Mouse (Mus musculus) forebrain, postnatal 0 days (tissue): Measurements from ENCODE around the gene Heatr4. TPM values are rescaled to one million over a fixed set of nuclear protein-coding genes. Genes with fewer than 3 reads are reported as not detected.
"Not testable (repeated sequence)": the region's sequence is repeated elsewhere in the genome, so short reads cannot be mapped to it uniquely, and the experiment has no call there.

Experiments used
- ATAC-seq: fragments of 200-750 bp; cut with Nextera tagmentation; 2 replicates; pipeline ENCODE4 v1.8.0; 2017; ENCODE audit warnings: mild to moderate bottlenecking, moderate library complexity
- DNase-seq: peaks from one replicate; pipeline ENCODE4 v3.0.0-alpha.2; 2015
- H3K27ac ChIP-seq: fragments of 300-500 bp; sonication (generic); 2 replicates; pipeline ENCODE4 v1.5.1; 2014; ENCODE audit warnings: low read depth, mild to moderate bottlenecking, antibody characterized with exemption, low read length, moderate library complexity, mixed read lengths
- H3K27me3 ChIP-seq: fragments of 300-500 bp; sonication (generic); 2 replicates; pipeline ENCODE4 v1.6.1; 2014; ENCODE audit warnings: mild to moderate bottlenecking, low read length, mixed read lengths; ENCODE audit not compliant: insufficient read depth
- H3K36me3 ChIP-seq: fragments of 300-500 bp; sonication (generic); 2 replicates; pipeline ENCODE4 v1.6.1; 2014; ENCODE audit warnings: mild to moderate bottlenecking, moderate library complexity; ENCODE audit not compliant: insufficient read depth
- H3K4me1 ChIP-seq: fragments of 300-500 bp; sonication (generic); 2 replicates; pipeline ENCODE4 v1.6.1; 2014; ENCODE audit warnings: antibody characterized with exemption; ENCODE audit not compliant: insufficient read depth
- H3K4me2 ChIP-seq: fragments of 300-500 bp; sonication (generic); 2 replicates; pipeline ENCODE4 v1.6.1; 2014; ENCODE audit warnings: low read depth, mild to moderate bottlenecking, moderate library complexity
- H3K4me3 ChIP-seq: fragments of 300-500 bp; sonication (generic); 2 replicates; pipeline ENCODE4 v1.5.1; 2014; ENCODE audit warnings: low read depth, low read length, mixed read lengths
- H3K9ac ChIP-seq: fragments of 300-500 bp; sonication (generic); 2 replicates; pipeline ENCODE4 v1.6.1; 2014; ENCODE audit warnings: mild to moderate bottlenecking
- H3K9me3 ChIP-seq: fragments of 300-500 bp; sonication (generic); 2 replicates; pipeline ENCODE4 v1.6.1; 2016; ENCODE audit warnings: low read length
- CTCF ChIP-seq: sonication (generic); IDR thresholded peaks from 2 replicates; pipeline ENCODE4 v1.5.1; 2016; ENCODE audit warnings: antibody characterized with exemption, control low read depth, low read depth
- WGBS: fragments of 180-500 bp; shearing (Covaris S2); extraction: QIAGEN DNeasy Blood & Tissue Kit; methylation state at CpG from one replicate; pipeline ENCODE4 v1.1.7; 2014; 5-methylcytosine and 5-hydroxymethylcytosine counted together
- polyA plus RNA-seq: library from polyadenylated mRNA; unstranded; fragments of >200 nt; fragmentation: Nextera tagmentation; extraction: Ambion mirVana; gene quantifications from 2 replicates; pipeline ENCODE4 v1.2.1, GENCODE M21; 2015
- total RNA-seq: library from RNA; depleted of rRNA; stranded (reverse); fragments of >200 nt; gene quantifications from 2 replicates; pipeline ENCODE4 v1.2.3, GENCODE M21; 2014

The Heatr4 gene
- total and polyA plus RNA-seq, 2 experiments from 2014 or later = 0.05 TPM

DNA sequence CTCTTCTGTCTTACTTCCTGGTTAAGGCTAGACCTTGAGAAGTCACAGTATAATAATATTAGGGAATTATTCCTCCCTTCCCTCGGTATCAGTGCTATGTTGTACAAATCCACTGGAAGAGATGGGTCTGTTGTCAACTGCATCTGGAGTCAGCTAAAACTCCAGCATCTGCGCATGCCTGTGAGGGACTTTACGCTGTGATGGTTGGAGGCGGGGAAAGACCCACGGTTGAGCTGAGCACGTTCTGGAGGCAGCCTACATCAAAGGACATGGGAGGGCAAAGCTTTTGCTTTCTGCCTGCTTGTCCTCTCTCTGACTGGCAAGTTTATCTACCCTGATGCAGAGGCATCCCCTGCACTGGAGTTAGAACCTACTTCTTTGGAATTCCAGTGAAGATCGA lies 41.2 kb upstream of the Heatr4 start:
- Histone ChIP-seq H3K9ac (no peak overlapping the region), H3K4me1 (no peaks in the 10 kb centered on the region), H3K36me3 (no peaks in the 10 kb centered on the region), H3K9me3 (no peaks in the 10 kb centered on the region), H3K27me3 (no peaks in the 10 kb centered on the region), H3K4me2 (no peak overlapping the region), H3K27ac (no peak overlapping the region), H3K4me3 (no peak overlapping the region)
- WGBS = 92% methylated on average over 7 of the region's 7 CpGs
- ATAC-seq = no peak
- DNase-seq = no peak
- no peak for TF ChIP-seq CTCF

DNA sequence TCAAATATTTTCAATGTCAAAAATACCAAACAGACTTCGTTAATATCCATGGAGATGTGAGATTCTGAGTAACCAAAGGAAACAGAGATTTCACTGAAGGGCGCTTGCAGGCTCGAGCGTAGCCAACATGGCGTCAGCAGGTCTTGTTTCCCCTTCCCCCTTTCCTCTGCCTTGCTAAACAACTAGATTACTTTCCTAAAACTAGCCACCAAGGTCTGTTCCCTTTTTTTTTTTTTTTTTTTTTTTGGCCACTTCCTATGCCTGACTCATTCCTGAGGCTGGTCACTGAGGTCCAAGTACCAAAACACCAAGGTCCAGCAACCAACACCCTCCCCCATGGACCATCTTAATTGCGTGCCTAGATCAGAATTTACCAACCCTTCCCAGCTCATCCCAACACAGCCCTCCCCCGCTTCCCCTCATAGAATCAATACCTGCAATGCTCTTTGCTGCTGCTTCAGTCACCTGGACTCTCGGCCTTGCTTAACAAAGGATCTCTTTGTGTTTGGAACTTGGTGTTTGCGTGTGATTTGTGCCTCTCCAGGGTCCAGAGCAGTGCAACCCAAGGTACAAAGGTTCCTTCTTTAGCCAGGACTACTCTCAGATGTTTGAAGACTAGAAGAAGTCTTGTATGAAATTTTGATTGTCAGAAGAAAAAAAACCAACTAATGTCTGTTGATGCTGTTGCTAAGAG lies 38.5 kb upstream of the Heatr4 start:
- DNase-seq = no peak
- H3K4me3 ChIP-seq = no peak overlapping the region
- H3K36me3 ChIP-seq = no peaks in the 10 kb centered on the region
- no peak overlapping the region for H3K9ac ChIP-seq
- H3K9me3 ChIP-seq = no peaks in the 10 kb centered on the region
- no peaks in the 10 kb centered on the region for H3K27me3 ChIP-seq
- no peak for ATAC-seq
- TF ChIP-seq CTCF = no peak
- H3K4me2 ChIP-seq = no peak overlapping the region
- no peaks in the 10 kb centered on the region for H3K4me1 ChIP-seq
- 83% methylated on average over 9 of the region's 9 CpGs for WGBS
- no peak overlapping the region for H3K27ac ChIP-seq

DNA sequence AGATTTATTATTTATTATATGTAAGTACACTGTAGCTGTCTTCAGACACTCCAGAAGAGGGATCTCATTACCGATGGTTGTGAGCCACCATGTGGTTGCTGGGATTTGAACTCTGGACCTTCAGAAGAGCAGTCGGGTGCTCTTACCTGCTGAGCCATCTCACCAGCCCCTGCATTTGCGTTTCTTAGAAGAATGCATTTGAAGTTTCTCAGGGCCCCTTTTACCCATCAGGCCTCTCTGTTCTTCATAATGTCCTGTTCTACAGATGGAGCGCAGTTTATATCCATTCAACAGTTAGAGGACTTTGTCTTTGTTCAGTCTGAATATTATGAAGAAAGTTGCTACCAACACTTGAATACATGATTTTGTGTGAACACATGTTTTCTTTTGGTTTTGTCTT lies 37.6 kb upstream of the Heatr4 start:
- 93% methylated on average over 4 of the region's 4 CpGs for WGBS
- ATAC-seq = not testable (repeated sequence)

DNA sequence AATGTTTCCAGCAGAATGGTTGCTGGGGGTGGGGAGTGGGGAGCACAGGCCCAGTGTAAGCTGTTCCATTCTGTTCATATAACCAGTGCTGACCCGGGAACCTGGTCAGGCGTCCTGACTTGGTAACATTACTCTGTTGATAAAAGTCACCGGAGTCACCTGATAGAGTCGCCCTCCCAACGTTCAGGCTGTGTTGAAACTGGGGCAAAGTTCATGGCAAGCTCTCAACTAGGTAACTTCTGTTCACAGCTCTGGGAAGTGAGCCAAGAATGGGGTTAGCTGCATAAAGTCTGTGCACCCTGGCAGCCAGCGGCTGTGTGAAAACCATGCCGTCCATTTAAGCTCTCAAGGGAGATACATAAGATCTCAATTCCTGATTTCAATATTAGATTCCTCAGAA lies 35.9 kb upstream of the Heatr4 start:
- not testable (repeated sequence) for H3K9me3 ChIP-seq, H3K4me2 ChIP-seq, H3K27ac ChIP-seq, H3K4me1 ChIP-seq, H3K4me3 ChIP-seq, H3K36me3 ChIP-seq, ATAC-seq, H3K27me3 ChIP-seq, H3K9ac ChIP-seq
- WGBS = 51% methylated on average over 7 of the region's 7 CpGs
- DNase-seq = peak; percentile 35

More for the DNA sequence above, 37.6 kb upstream of the Heatr4 start:
- H3K27me3 ChIP-seq, H3K4me3 ChIP-seq, H3K9ac ChIP-seq, H3K4me2 ChIP-seq, H3K4me1 ChIP-seq, H3K27ac ChIP-seq, H3K9me3 ChIP-seq, DNase-seq, H3K36me3 ChIP-seq: not testable (repeated sequence)

DNA sequence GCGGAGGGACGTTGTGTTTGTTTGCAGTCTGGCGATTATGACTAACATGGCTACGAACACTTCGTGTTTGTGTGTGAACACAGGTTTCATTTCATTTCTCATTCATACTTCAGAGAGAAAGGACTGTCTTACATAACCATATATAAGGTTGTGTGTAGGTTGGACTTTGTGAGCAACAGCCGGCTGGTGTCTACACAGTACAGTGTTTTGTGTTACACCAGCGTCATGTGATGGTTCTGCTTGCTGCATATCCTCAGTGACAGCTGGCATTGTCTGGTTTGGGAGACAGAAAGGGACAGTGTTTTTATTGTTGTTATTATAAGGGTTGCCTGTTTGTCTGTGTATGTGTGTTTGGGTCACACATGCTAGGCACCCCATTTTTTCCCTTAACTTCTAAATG lies 29.0 kb upstream of the Heatr4 start:
- Histone ChIP-seq H3K9me3 (no peaks in the 10 kb centered on the region), H3K4me2 (no peak overlapping the region), H3K9ac (no peak overlapping the region), H3K4me1 (peaks cover 15% of the 10 kb centered on the region), H3K4me3 (no peak overlapping the region), H3K36me3 (no peaks in the 10 kb centered on the region), H3K27me3 (no peaks in the 10 kb centered on the region), H3K27ac (no peak overlapping the region)
- WGBS = 92% methylated on average over 7 of the region's 7 CpGs
- ATAC-seq (no peak), DNase-seq (no peak)
- TF ChIP-seq CTCF = no peak

DNA sequence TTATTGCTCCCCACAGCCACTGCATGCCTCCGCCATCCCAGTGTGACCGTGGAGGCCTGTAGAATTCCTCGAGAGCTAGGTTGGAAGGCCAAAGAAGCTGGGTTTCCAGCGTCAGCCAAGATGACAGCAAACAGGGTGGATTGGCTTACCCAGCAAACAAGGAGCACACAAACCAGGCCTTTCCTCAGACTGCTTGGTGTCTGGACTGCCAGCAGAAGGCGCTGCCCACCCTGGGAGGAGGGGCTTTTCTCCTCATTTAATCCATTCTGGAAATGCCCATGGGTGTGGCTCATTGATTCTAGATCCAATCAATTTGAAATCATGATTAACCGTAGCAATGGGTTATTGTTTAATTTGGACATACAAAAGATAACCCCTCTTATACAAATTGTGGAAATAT lies 28.5 kb upstream of the Heatr4 start:
- TF ChIP-seq CTCF = peak; percentile 56
- no peak overlapping the region for H3K4me3 ChIP-seq
- no peaks in the 10 kb centered on the region for H3K36me3 ChIP-seq
- DNase-seq (no peak), ATAC-seq (no peak)
- 0 out of 2 replicates have a peak overlapping the region, but pooled peaks have one; percentile 20 for H3K4me2 ChIP-seq
- H3K9ac ChIP-seq = no peak overlapping the region
- H3K27me3 ChIP-seq = no peaks in the 10 kb centered on the region
- peaks cover 16% of the 10 kb centered on the region for H3K4me1 ChIP-seq
- H3K9me3 ChIP-seq = no peaks in the 10 kb centered on the region
- H3K27ac ChIP-seq = no peak overlapping the region
- 56% methylated on average over 6 of the region's 6 CpGs for WGBS

DNA sequence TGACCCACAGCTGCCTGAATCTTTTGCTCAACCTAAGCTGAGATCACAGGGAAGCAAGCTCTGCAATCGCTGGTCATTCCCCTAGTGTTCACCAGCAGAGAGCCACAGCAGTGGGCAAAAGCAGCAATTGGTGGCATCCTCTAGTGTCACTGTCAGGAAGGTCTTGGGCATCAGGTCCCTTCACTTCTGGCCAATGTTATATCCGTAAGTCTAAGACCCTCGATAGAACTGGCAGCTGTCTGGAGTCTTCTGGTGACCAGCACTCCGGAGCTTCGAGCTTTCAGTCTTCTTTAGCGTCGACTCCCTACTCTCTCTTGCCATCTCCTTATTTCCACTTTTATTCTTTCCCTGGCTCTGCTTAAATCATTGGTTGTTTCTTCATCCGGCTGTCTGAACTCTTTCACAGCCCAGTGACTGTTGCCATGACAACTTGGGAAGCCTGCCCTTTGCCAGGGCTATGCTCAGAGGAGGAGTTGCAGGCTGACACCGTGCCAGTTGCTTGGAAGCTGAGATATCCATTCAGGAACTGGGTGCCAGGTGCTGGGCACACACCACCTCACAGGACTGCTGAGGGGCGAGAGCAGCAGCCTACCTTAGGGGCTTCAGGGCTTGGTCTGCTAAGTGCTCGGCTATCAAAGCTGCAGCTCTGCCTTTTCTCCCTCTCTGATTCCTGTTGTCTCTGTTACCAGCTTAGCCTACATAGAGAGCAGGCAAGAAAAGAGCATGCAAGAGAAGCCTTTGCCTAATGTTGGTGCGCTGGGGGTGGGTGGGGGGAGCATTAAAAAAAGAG lies 26.8 kb upstream of the Heatr4 start:
- Histone ChIP-seq H3K9ac (peak overlapping the region; percentile 19; the same call in 1 of the 2 replicates), H3K4me3 (peak overlapping the region; percentile 48), H3K27me3 (no peaks in the 10 kb centered on the region), H3K36me3 (no peaks in the 10 kb centered on the region), H3K4me1 (peaks cover 16% of the 10 kb centered on the region), H3K4me2 (peak overlapping the region; percentile 54), H3K9me3 (no peaks in the 10 kb centered on the region), H3K27ac (peak overlapping the region; percentile 59; the same call in 1 of the 2 replicates)
- DNase-seq (peak; percentile 88), ATAC-seq (peak; percentile 78)
- 12% methylated on average over 12 of the region's 12 CpGs for WGBS
- 0 out of 2 replicates have a peak, but pooled peaks have one; percentile 9 for TF ChIP-seq CTCF
